ENCODE assay signal across 24 mouse cellular contexts in the genomic region with DNA sequence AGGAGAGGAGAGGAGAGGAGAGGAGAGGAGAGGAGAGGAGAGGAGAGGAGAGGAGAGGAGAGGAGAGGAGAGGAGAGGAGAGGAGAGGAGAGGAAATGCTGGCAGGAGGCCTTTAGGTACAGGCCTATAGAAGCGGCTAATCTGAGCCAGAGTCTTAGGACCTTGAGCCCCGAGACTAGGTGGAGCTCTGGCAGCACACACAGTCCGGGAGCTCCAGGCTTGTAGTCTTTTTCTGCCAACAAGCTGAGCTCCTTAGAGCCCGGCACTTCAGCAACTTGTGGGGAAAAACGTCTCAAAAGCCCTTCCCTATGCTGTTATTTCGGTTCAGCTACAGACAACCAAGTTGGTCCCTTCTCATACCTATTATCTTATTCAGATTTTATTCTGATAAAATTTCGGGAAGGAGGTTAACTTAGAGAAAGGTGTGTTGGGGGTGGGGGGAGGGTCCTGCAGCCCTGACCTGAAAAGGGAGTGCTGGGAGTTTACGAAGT. TPM values are rescaled to one million over a fixed set of nuclear protein-coding genes. Genes with fewer than 3 reads are reported as not detected.
DNase-seq lines count a peak whose midpoint lies in the region; ATAC-seq and TF ChIP-seq lines count a peak whose summit lies in the region.
"Had no signal": no experiment of that assay in that cellular context is flagged by ENCODE, and none has a peak within 500 bp of the region (broad histone marks: within the 10 kb centered on the region; RNA-seq: fewer than 3 reads in every experiment).

No protein-coding gene starts in this region.

- H3K9me3 ChIP-seq in forebrain, postnatal 0 days (ENCODE audit: low read length) = no peaks in the 10 kb centered on the region
- H3K9me3 ChIP-seq in forebrain, embryonic 12.5 days = no peaks in the 10 kb centered on the region
- no peaks in the 10 kb centered on the region for H3K9me3 ChIP-seq in neural tube, embryonic 15.5 days (replicated peaks)
- H3K9me3 ChIP-seq in embryonic facial prominence, embryonic 11.5 days (replicated peaks; ENCODE audit: control insufficient read depth, low read length) = no peaks in the 10 kb centered on the region
- H3K9me3 ChIP-seq in limb, embryonic 11.5 days (ENCODE audit: control insufficient read depth, low read length) = no peaks in the 10 kb centered on the region; the same call in 1 of the 2 replicates
- H3K9me3 ChIP-seq: heart, embryonic 13.5 days; hindbrain, embryonic 15.5 days; liver, embryonic 15.5 days; stomach, embryonic 15.5 days had no signal

- WGBS in forebrain, postnatal 0 days = 7% methylated on average over 8 of the region's 8 CpGs
- WGBS in forebrain, embryonic 12.5 days = 2% methylated on average over 8 of the region's 8 CpGs
- 6% methylated on average over 8 of the region's 8 CpGs for WGBS in neural tube, embryonic 15.5 days
- WGBS in embryonic facial prominence, embryonic 11.5 days = 2% methylated on average over 8 of the region's 8 CpGs
- WGBS in limb, embryonic 11.5 days = under 1% methylated on average over 8 of the region's 8 CpGs

- H3K4me2 ChIP-seq in forebrain, postnatal 0 days (ENCODE audit: low read depth) = no peak overlapping the region
- H3K4me2 ChIP-seq in forebrain, embryonic 12.5 days = no peak overlapping the region
- no peak overlapping the region for H3K4me2 ChIP-seq in neural tube, embryonic 15.5 days
- H3K4me2 ChIP-seq in embryonic facial prominence, embryonic 11.5 days (ENCODE audit: low read depth, low read length) = no peak overlapping the region
- no peak overlapping the region for H3K4me2 ChIP-seq in limb, embryonic 11.5 days (ENCODE audit: low read depth, severe bottlenecking)
- H3K4me2 ChIP-seq: heart, embryonic 13.5 days; liver, embryonic 15.5 days; stomach, embryonic 15.5 days had no signal

- H3K36me3 ChIP-seq in forebrain, postnatal 0 days (ENCODE audit: insufficient read depth) = no peaks in the 10 kb centered on the region
- H3K36me3 ChIP-seq in forebrain, embryonic 12.5 days (replicated peaks) = no peaks in the 10 kb centered on the region
- H3K36me3 ChIP-seq in neural tube, embryonic 15.5 days = no peaks in the 10 kb centered on the region
- H3K36me3 ChIP-seq in embryonic facial prominence, embryonic 11.5 days (replicated peaks; ENCODE audit: control insufficient read depth, insufficient read depth, low read depth, low read length) = no peaks in the 10 kb centered on the region
- H3K36me3 ChIP-seq in limb, embryonic 11.5 days (ENCODE audit: control insufficient read depth, insufficient read depth, low read length) = no peaks in the 10 kb centered on the region
- H3K36me3 ChIP-seq: G1E; heart, embryonic 13.5 days; hindbrain, embryonic 15.5 days; liver, embryonic 15.5 days; stomach, embryonic 15.5 days had no signal

- H3K9ac ChIP-seq in forebrain, postnatal 0 days = no peak overlapping the region
- no peak overlapping the region for H3K9ac ChIP-seq in forebrain, embryonic 12.5 days
- no peak overlapping the region for H3K9ac ChIP-seq in neural tube, embryonic 15.5 days (replicated peaks)
- H3K9ac ChIP-seq in embryonic facial prominence, embryonic 11.5 days (replicated peaks; ENCODE audit: low read length) = no peak overlapping the region
- no peak overlapping the region for H3K9ac ChIP-seq in limb, embryonic 11.5 days (ENCODE audit: low read length)
- H3K9ac ChIP-seq: heart, embryonic 13.5 days; hindbrain, embryonic 15.5 days; liver, embryonic 15.5 days; stomach, embryonic 15.5 days had no signal

- no peak overlapping the region for H3K27ac ChIP-seq in forebrain, postnatal 0 days (ENCODE audit: low read depth, low read length)
- no peak overlapping the region for H3K27ac ChIP-seq in forebrain, embryonic 12.5 days
- H3K27ac ChIP-seq in neural tube, embryonic 15.5 days (replicated peaks) = no peak overlapping the region
- H3K27ac ChIP-seq in embryonic facial prominence, embryonic 11.5 days (replicated peaks; ENCODE audit: low read depth, low read length) = 0 out of 2 replicates have a peak overlapping the region, but pooled peaks have one; percentile 8
- H3K27ac ChIP-seq in limb, embryonic 11.5 days (replicated peaks; ENCODE audit: low read depth, low read length) = no peak overlapping the region
- H3K27ac ChIP-seq: heart, adult 2 months; heart, embryonic 13.5 days; hindbrain, embryonic 15.5 days; layer of hippocampus, adult 2 months; liver, embryonic 15.5 days; macrophage; stomach, embryonic 15.5 days had no signal

- ATAC-seq in forebrain, postnatal 0 days = no peak
- no peak for ATAC-seq in forebrain, embryonic 12.5 days (ENCODE audit: low FRiP score)
- no peak for ATAC-seq in neural tube, embryonic 15.5 days (ENCODE audit: low FRiP score)
- ATAC-seq in embryonic facial prominence, embryonic 11.5 days (replicated peaks; ENCODE audit: insufficient number of reproducible peaks, low FRiP score, low TSS enrichment, low read depth) = no peak
- no peak for ATAC-seq in limb, embryonic 11.5 days (ENCODE audit: insufficient number of reproducible peaks, low FRiP score, low TSS enrichment, low read depth)
- ATAC-seq: forebrain, embryonic 16.5 days; Patski had no signal

- H3K27me3 ChIP-seq in forebrain, postnatal 0 days (ENCODE audit: insufficient read depth, low read length) = peaks cover 58% of the 10 kb centered on the region
- H3K27me3 ChIP-seq in forebrain, embryonic 12.5 days = peaks cover 87% of the 10 kb centered on the region
- H3K27me3 ChIP-seq in neural tube, embryonic 15.5 days (replicated peaks) = peaks cover 81% of the 10 kb centered on the region
- peaks cover 55% of the 10 kb centered on the region for H3K27me3 ChIP-seq in embryonic facial prominence, embryonic 11.5 days (ENCODE audit: control insufficient read depth, insufficient read depth, low read length)
- peaks cover 55% of the 10 kb centered on the region for H3K27me3 ChIP-seq in limb, embryonic 11.5 days (ENCODE audit: control insufficient read depth, insufficient read depth, low read length)

- H3K4me1 ChIP-seq in forebrain, postnatal 0 days (ENCODE audit: insufficient read depth) = peaks cover 4% of the 10 kb centered on the region; the same call in 1 of the 2 replicates
- peaks cover 7% of the 10 kb centered on the region for H3K4me1 ChIP-seq in forebrain, embryonic 12.5 days
- H3K4me1 ChIP-seq in neural tube, embryonic 15.5 days = peaks cover 15% of the 10 kb centered on the region
- H3K4me1 ChIP-seq in embryonic facial prominence, embryonic 11.5 days (ENCODE audit: control insufficient read depth, insufficient read depth, low read length) = peaks cover 3% of the 10 kb centered on the region; the same call in 1 of the 2 replicates
- 0 out of 2 replicates have a peak, but pooled peaks cover 2% of the 10 kb centered on the region for H3K4me1 ChIP-seq in limb, embryonic 11.5 days (ENCODE audit: control insufficient read depth, insufficient read depth, low read length)
- H3K4me1 ChIP-seq: liver, embryonic 15.5 days had no signal

- DNase-seq in forebrain, postnatal 0 days = peak; percentile 26
- DNase-seq in neural tube, embryonic 10.5 days (ENCODE audit: extremely low spot score, low spot score) = peak; percentile 29
- DNase-seq in embryonic facial prominence, embryonic 11.5 days (ENCODE audit: low spot score) = peak; percentile 34
- peak; percentile 39 for DNase-seq in limb, embryonic 11.5 days (ENCODE audit: low spot score)
- no peak for DNase-seq in right cerebral cortex, adult 18-20 months
- DNase-seq in right cerebral cortex, postnatal 10 days (ENCODE audit: low spot score in 2 of 2) = no peak
- DNase-seq: cerebellum, adult 11-12 months; gastrocnemius, postnatal 25 days; heart, adult 2 months; heart, postnatal 14 days; kidney, postnatal 10 days; liver; thymus, adult 2 months had no signal

- H3K4me3 ChIP-seq in forebrain, postnatal 0 days (ENCODE audit: low read depth, low read length) = no peak overlapping the region
- no peak overlapping the region for H3K4me3 ChIP-seq in forebrain, embryonic 12.5 days (replicated peaks)
- no peak overlapping the region for H3K4me3 ChIP-seq in neural tube, embryonic 15.5 days (replicated peaks)
- H3K4me3 ChIP-seq in embryonic facial prominence, embryonic 11.5 days (ENCODE audit: low read depth, low read length) = no peak overlapping the region
- no peak overlapping the region for H3K4me3 ChIP-seq in limb, embryonic 11.5 days (ENCODE audit: low read depth, low read length)
- H3K4me3 ChIP-seq: heart, adult 2 months; heart, embryonic 13.5 days; hindbrain, embryonic 15.5 days; layer of hippocampus, adult 2 months; liver, embryonic 15.5 days; stomach, embryonic 15.5 days had no signal

- no peak for TF ChIP-seq CTCF in forebrain, postnatal 0 days (IDR thresholded peaks at IDR 0.05; ENCODE audit: low read depth)

RNA-seq across cellular contexts. Expression of a gene that starts 4.7 kb away (rescaled TPM):
- 57.1 and 106 TPM in 2 replicates for total RNA-seq in forebrain, postnatal 0 days (2014; rRNA removed)
- polyA plus RNA-seq in forebrain, postnatal 0 days (2015; fragmentation: Nextera tagmentation; extraction: Ambion mirVana) = 21.7 and 43.1 TPM in 2 replicates
- 2.5 and 2.6 TPM in 2 replicates for polyA plus RNA-seq in forebrain, embryonic 12.5 days (2016; fragmentation: Nextera tagmentation; extraction: Ambion mirVana)
- 1.2 and 1.7 TPM in 2 replicates for polyA plus RNA-seq in neural tube, embryonic 15.5 days (2015; fragmentation: Nextera tagmentation; extraction: Ambion mirVana)
- 13.1 and 18.4 TPM in 2 replicates for polyA plus RNA-seq in embryonic facial prominence, embryonic 11.5 days (2014; fragmentation: Nextera tagmentation; extraction: Ambion mirVana)
- polyA plus RNA-seq in limb, embryonic 11.5 days (2014; fragmentation: Nextera tagmentation; extraction: Ambion mirVana) = 1.5 and 1.8 TPM in 2 replicates
- polyA plus RNA-seq: G1E had no signal

Comparison
In these comparisons a context has a peak if more than half of its experiments do, and no peak if none do; other contexts are left out.
1. DNase-seq: peak in forebrain, postnatal 0 days (single experiment), neural tube, embryonic 10.5 days (single experiment), embryonic facial prominence, embryonic 11.5 days (single experiment) and limb, embryonic 11.5 days (single experiment); none in right cerebral cortex, adult 18-20 months (single experiment) and right cerebral cortex, postnatal 10 days (0 of 2).